Mouse (Mus musculus) left cerebral cortex, postnatal 4 days (tissue): ENCODE results near the gene Klb. TPM values are rescaled to one million over a fixed set of nuclear protein-coding genes. Genes with fewer than 3 reads are reported as not detected.
"Not testable (repeated sequence)": the region's sequence is repeated elsewhere in the genome, so short reads cannot be mapped to it uniquely, and the experiment has no call there.

Experiments used
- DNase-seq: peaks from one replicate; pipeline ENCODE4 v3.0.0-alpha.2; 2022
- intact Hi-C: fragments of 180-260 bp; cut with DNase I; formaldehyde crosslinking; loops from one replicate; pipeline ENCODE4 v1.15.1; 2025
- total RNA-seq, 2 experiments: library from RNA; stranded (reverse); gene quantifications; 2 replicates each; pipeline ENCODE4 v1.2.3; 2021

The Klb gene
- total RNA-seq: under 1 TPM; 0.28 to 0.38 TPM

- DNase-seq: no peak
- intact Hi-C loops: no loop called here
Measured at GRCm38 (mm10) chr5:65348168-65348567, at the start of gene Klb. Gene Klb, plus strand, starts transcription at chr5:65348314.

- intact Hi-C loops, DNase-seq: not testable (repeated sequence)
Measured at GRCm38 (mm10) chr5:65299623-65300022, 48.5 kb upstream of the Klb start.

- intact Hi-C loops: no loop called here
- no peak for DNase-seq
Measured at GRCm38 (mm10) chr5:65300121-65300520, 48.0 kb upstream of the Klb start.

- intact Hi-C loops: no loop called here
- no peak for DNase-seq
Measured at GRCm38 (mm10) chr5:65305516-65305915, 42.6 kb upstream of the Klb start.

GRCm38 (mm10) chr5:65308208-65308607, 39.9 kb upstream of the Klb start:
- intact Hi-C loops: no loop called here
- DNase-seq: no peak

GRCm38 (mm10) chr5:65308866-65309265, 39.2 kb upstream of the Klb start:
- DNase-seq: no peak
- intact Hi-C loops: no loop called here

- intact Hi-C loops: no loop called here
- no peak for DNase-seq
Measured at GRCm38 (mm10) chr5:65319176-65319575, 28.9 kb upstream of the Klb start.

- intact Hi-C loops: no loop called here
- DNase-seq: no peak
Measured at GRCm38 (mm10) chr5:65322165-65322564, 25.9 kb upstream of the Klb start.

GRCm38 (mm10) chr5:65324271-65324670, 23.8 kb upstream of the Klb start:
- DNase-seq: peak; percentile 7
- intact Hi-C loops: no loop called here

- intact Hi-C loops: no loop called here
- DNase-seq: no peak
Measured at GRCm38 (mm10) chr5:65324758-65325355, 23.3 kb upstream of the Klb start.

- intact Hi-C loops: no loop called here
- DNase-seq: no peak
Measured at GRCm38 (mm10) chr5:65326212-65326611, 21.9 kb upstream of the Klb start.

GRCm38 (mm10) chr5:65329971-65330370, 18.1 kb upstream of the Klb start:
- DNase-seq: no peak

GRCm38 (mm10) chr5:65334788-65335187, 13.3 kb upstream of the Klb start:
- no peak for DNase-seq
- intact Hi-C loops: no loop called here

More at GRCm38 (mm10) chr5:65329971-65330370, 18.1 kb upstream of the Klb start:
- intact Hi-C loops: no loop called here

GRCm38 (mm10) chr5:65335298-65336074, 12.6 kb upstream of the Klb start, which contains the start of gene Rfc1:
Gene Rfc1, minus strand, starts transcription at chr5:65335670.
- intact Hi-C loops: no loop called here

GRCm38 (mm10) chr5:65336075-65336355, 12.1 kb upstream of the Klb start:
- intact Hi-C loops: no loop called here
- no peak for DNase-seq

More at GRCm38 (mm10) chr5:65335298-65336074, 12.6 kb upstream of the Klb start, which contains the start of gene Rfc1:
- DNase-seq: peak; percentile 84

GRCm38 (mm10) chr5:65338394-65338793, 9.7 kb upstream of the Klb start:
- DNase-seq: no peak

GRCm38 (mm10) chr5:65340167-65340566, 7.9 kb upstream of the Klb start:
- intact Hi-C loops: no loop called here
- no peak for DNase-seq

More at GRCm38 (mm10) chr5:65338394-65338793, 9.7 kb upstream of the Klb start:
- intact Hi-C loops: no loop called here

- DNase-seq: no peak
- intact Hi-C loops: no loop called here
Measured at GRCm38 (mm10) chr5:65350508-65350907, 2.4 kb downstream of the Klb start.

GRCm38 (mm10) chr5:65354097-65354496, 6.0 kb downstream of the Klb start:
- intact Hi-C loops: no loop called here
- no peak for DNase-seq

GRCm38 (mm10) chr5:65354985-65355384, 6.9 kb downstream of the Klb start:
- intact Hi-C loops: no loop called here
- no peak for DNase-seq

- no peak for DNase-seq
- intact Hi-C loops: no loop called here
Measured at GRCm38 (mm10) chr5:65356851-65357250, 8.7 kb downstream of the Klb start.

GRCm38 (mm10) chr5:65357771-65358170, 9.7 kb downstream of the Klb start:
- intact Hi-C loops: no loop called here
- no peak for DNase-seq
